Comparison of ENCODE assay signal across 23 mouse cellular contexts in genomic region chr8:106001908-106002307, GRCm38 (mm10). TPM values are rescaled to one million over a fixed set of nuclear protein-coding genes. Genes with fewer than 3 reads are reported as not detected.
DNase-seq lines count a peak whose midpoint lies in the region; ATAC-seq lines count a peak whose summit lies in the region.
"Had no signal": no experiment of that assay in that cellular context is flagged by ENCODE, and none has a peak within 500 bp of the region (broad histone marks: within the 10 kb centered on the region; RNA-seq: fewer than 3 reads in every experiment).

No protein-coding gene starts in this region.

- no peak for ATAC-seq in forebrain, embryonic 15.5 days (replicated peaks)
- ATAC-seq: forebrain, embryonic 13.5 days; hindbrain, embryonic 16.5 days had no signal

- DNase-seq in cerebellum, adult 11-12 months = peak; percentile 87
- peak; percentile 74 for DNase-seq in cerebellum, adult 8-10 months
- peak; percentile 82 to 83 for DNase-seq in cerebellum, postnatal 14 days
- DNase-seq in frontal cortex, postnatal 14 days (ENCODE audit: low spot score in 2 of 2) = no peak
- no peak for DNase-seq in heart, adult 11 months
- DNase-seq: adrenal gland, adult 8-10 months; adrenal gland, postnatal 36 days; gastrocnemius, postnatal 36 days; heart, adult 18-20 months; heart, postnatal 10 days; heart, postnatal 4 days; kidney, adult 11 months had no signal

- no peak overlapping the region for H3K9ac ChIP-seq in forebrain, embryonic 15.5 days (replicated peaks)
- H3K9ac ChIP-seq: forebrain, embryonic 13.5 days; hindbrain, embryonic 12.5 days had no signal

- H3K9me3 ChIP-seq in forebrain, embryonic 15.5 days = no peaks in the 10 kb centered on the region
- H3K9me3 ChIP-seq: embryonic facial prominence, embryonic 10.5 days; forebrain, embryonic 13.5 days; heart, embryonic 10.5 days; hindbrain, embryonic 12.5 days had no signal

- H3K4me1 ChIP-seq in forebrain, embryonic 15.5 days = no peaks in the 10 kb centered on the region
- H3K4me1 ChIP-seq: embryonic facial prominence, embryonic 10.5 days; forebrain, embryonic 13.5 days; heart, embryonic 10.5 days; hindbrain, embryonic 12.5 days had no signal

- 85% methylated on average over 4 of the region's 4 CpGs for WGBS in forebrain, embryonic 15.5 days

- no peak overlapping the region for H3K4me2 ChIP-seq in forebrain, embryonic 15.5 days (replicated peaks)
- H3K4me2 ChIP-seq: forebrain, embryonic 13.5 days; hindbrain, embryonic 12.5 days had no signal

- no peaks in the 10 kb centered on the region for H3K27me3 ChIP-seq in forebrain, embryonic 15.5 days
- H3K27me3 ChIP-seq: hindbrain, embryonic 12.5 days had no signal

- H3K4me3 ChIP-seq in forebrain, embryonic 15.5 days = no peak overlapping the region
- H3K4me3 ChIP-seq: embryonic facial prominence, embryonic 10.5 days; forebrain, embryonic 13.5 days; heart, embryonic 10.5 days; hindbrain, embryonic 12.5 days had no signal

- no peak overlapping the region for H3K27ac ChIP-seq in forebrain, embryonic 15.5 days (replicated peaks)
- H3K27ac ChIP-seq: embryonic facial prominence, embryonic 10.5 days; forebrain, embryonic 13.5 days; heart, embryonic 10.5 days; hindbrain, embryonic 12.5 days had no signal

- H3K36me3 ChIP-seq in forebrain, embryonic 15.5 days = no peaks in the 10 kb centered on the region
- H3K36me3 ChIP-seq: embryonic facial prominence, embryonic 10.5 days; heart, embryonic 10.5 days; hindbrain, embryonic 12.5 days had no signal

RNA-seq across cellular contexts. Expression of gene Dpep2nb, which starts 3.9 kb away (rescaled TPM):
- not detected in 2 replicates for polyA plus RNA-seq in forebrain, embryonic 15.5 days (2015; fragmentation: Nextera tagmentation; extraction: Ambion mirVana)
- polyA plus RNA-seq: brain, embryonic 14.5 days; embryonic facial prominence, embryonic 10.5 days; embryonic facial prominence, embryonic 14.5 days; forebrain, embryonic 13.5 days; heart, embryonic 10.5 days; heart, embryonic 14.5 days; hindbrain, embryonic 12.5 days; hindbrain, embryonic 16.5 days; intestine, embryonic 14.5 days had no signal

RNA-seq across cellular contexts. Expression of gene Ddx28, which starts 9.8 kb away (rescaled TPM):
- polyA plus RNA-seq in forebrain, embryonic 15.5 days (2015; fragmentation: Nextera tagmentation; extraction: Ambion mirVana) = 22.4 and 23.0 TPM in 2 replicates

RNA-seq across cellular contexts. Expression of gene Dus2, which starts 10.8 kb away (rescaled TPM):
- polyA plus RNA-seq in forebrain, embryonic 15.5 days (2015; fragmentation: Nextera tagmentation; extraction: Ambion mirVana) = 24.1 and 26.3 TPM in 2 replicates

RNA-seq across cellular contexts. Expression of gene Dpep3, which starts 22.7 kb away (rescaled TPM):
- polyA plus RNA-seq in forebrain, embryonic 15.5 days (2015; fragmentation: Nextera tagmentation; extraction: Ambion mirVana) = not detected in 2 replicates
- polyA plus RNA-seq: brain, embryonic 14.5 days; embryonic facial prominence, embryonic 10.5 days; embryonic facial prominence, embryonic 14.5 days; forebrain, embryonic 13.5 days; heart, embryonic 10.5 days; heart, embryonic 14.5 days; hindbrain, embryonic 12.5 days; hindbrain, embryonic 16.5 days; intestine, embryonic 14.5 days; kidney, embryonic 14.5 days had no signal

RNA-seq across cellular contexts. Expression of gene Slc12a4, which starts 36.0 kb away (rescaled TPM):
- polyA plus RNA-seq in forebrain, embryonic 15.5 days (2015; fragmentation: Nextera tagmentation; extraction: Ambion mirVana) = 9.3 and 10.1 TPM in 2 replicates

Comparison
In these comparisons a context has a peak if more than half of its experiments do, and no peak if none do; other contexts are left out.
1. DNase-seq: peak in cerebellum, adult 11-12 months (single experiment), cerebellum, adult 8-10 months (single experiment) and cerebellum, postnatal 14 days (2 of 2); none in frontal cortex, postnatal 14 days (0 of 2) and heart, adult 11 months (single experiment).